Mouse (Mus musculus) cerebellum, adult (tissue): Measurements from ENCODE around the gene Gtpbp2.
A peak's percentile ranks its signal among the peaks of the same experiment; 100 is the strongest.

Experiments used
- ATAC-seq: cut with Nextera tagmentation; 2 replicates; pipeline ENCODE4 v1.9.2; 2017; ENCODE audit warnings: mild to moderate bottlenecking, moderate library complexity, mixed read lengths; ENCODE audit not compliant: insufficient number of reproducible peaks, low FRiP score, low TSS enrichment

The Gtpbp2 gene

GRCm38 (mm10) chr17:46202421-46203071, 41.7 kb downstream of the Gtpbp2 start, which contains the start of the genes Polh and Xpo5:
Polh (minus strand) TSS chr17:46202645.
Xpo5 (plus strand) TSS chr17:46202782.
- peak; percentile 84 for ATAC-seq

GRCm38 (mm10) chr17:46203078-46203477, 42.2 kb downstream of the Gtpbp2 start:
- ATAC-seq = peak; percentile 43; the same call in 1 of the 2 replicates

- ATAC-seq = no peak
Observed at GRCm38 (mm10) chr17:46206676-46207075, 45.8 kb downstream of the Gtpbp2 start.

- no peak for ATAC-seq
Observed at GRCm38 (mm10) chr17:46210550-46210949, 49.7 kb downstream of the Gtpbp2 start.
